Mouse (Mus musculus) CD4-positive helper T cell, adult 2 months (primary cell): ENCODE results near the gene Gsta1.
"Not testable (repeated sequence)": the region's sequence is repeated elsewhere in the genome, so short reads cannot be mapped to it uniquely, and the experiment has no call there.

Experiments used
- DNase-seq: peaks from one replicate; pipeline ENCODE4 v3.0.0-alpha.2; 2012; ENCODE audit warnings: low read depth, missing footprints, low spot score

Gene Gsta1

DNA sequence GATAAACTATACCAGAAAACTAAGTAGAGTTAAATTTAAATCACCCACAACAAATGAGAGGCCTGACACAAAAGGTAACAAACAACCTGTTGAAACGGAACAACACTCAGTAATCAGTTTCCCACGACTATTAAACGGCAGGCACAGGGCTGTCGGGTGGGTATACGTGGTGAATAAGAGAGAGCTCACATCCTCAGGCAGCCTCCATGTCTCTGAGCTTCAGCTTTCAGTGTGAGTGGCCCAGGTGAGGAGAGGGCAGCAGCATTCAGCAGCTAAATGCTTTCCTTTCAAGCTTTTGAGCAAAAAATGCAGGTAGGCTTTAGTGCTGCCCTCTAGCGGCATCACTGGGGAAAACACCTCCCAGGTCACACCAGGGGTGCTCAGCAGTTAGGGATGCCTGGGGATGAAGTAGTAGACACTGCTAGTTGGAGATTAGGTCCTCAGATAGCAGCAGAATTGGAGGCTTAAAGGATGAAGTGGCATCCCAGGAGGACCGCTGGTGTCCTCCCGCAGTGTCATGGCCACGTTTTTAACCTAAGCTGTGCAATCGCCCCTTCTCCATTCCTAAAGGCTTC is 2.8 kb downstream of the Gsta1 start:
- not testable (repeated sequence) for DNase-seq

DNA sequence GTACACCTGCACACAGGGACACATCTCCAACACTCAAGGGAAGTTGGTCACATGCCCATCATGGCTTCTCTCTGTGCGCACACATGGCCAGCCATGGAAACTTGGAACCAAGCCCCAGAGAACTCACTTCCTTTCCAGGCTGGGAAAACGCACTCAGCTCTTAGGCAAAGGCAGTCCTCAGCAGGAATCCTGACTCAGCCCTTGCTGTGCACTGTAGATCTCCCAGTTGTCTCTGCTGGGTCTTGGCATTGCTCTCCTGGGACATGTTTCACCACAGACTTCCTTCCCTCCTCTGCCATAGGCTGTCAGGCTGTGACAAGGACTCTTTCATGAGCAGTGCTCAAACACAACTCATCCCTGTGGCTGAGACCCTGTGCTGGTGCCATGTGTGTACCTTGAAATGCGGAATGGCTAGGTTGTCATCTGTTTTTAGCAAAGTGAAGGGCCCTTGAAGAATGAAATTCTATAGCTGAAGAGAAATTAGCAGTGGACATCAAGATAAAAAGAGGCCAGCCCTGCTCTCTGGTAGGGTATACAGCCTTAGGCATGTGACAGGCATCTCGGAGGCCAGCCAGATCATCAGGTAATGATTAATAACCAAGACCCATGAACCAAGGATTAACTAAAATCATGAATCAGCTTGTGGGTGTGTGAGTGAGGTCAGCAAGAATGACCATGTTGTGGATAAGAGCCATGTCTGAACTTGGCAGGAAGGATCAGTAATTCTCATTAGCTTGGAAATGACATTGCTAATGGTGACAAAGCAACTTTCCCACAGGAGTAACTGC is 25.4 kb downstream of the Gsta1 start:
- not testable (repeated sequence) for DNase-seq

DNA sequence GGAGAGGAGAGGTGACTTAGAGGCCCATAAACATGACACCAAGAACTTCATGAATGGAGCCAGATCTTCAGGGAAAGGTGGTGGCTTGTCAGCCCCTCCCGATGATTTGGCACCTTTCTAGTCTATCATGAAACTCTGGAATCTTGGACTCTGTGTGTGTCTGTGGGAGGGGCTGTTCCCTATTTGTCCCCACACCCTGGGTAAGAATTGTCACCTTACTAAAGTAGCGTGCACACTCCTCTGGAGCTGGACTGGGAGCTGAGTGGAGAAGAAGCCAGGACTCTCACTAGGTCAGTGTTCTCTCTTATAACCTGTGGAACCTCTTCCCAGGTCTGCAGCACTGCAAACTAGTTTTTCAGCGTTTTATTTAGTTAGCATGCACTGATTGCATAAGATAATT is 26.5 kb downstream of the Gsta1 start, which contains the start of gene Gm3776:
Gene Gm3776 (plus strand): TSS at position 216 of the 400 bp plus-strand sequence.
- not testable (repeated sequence) for DNase-seq

DNA sequence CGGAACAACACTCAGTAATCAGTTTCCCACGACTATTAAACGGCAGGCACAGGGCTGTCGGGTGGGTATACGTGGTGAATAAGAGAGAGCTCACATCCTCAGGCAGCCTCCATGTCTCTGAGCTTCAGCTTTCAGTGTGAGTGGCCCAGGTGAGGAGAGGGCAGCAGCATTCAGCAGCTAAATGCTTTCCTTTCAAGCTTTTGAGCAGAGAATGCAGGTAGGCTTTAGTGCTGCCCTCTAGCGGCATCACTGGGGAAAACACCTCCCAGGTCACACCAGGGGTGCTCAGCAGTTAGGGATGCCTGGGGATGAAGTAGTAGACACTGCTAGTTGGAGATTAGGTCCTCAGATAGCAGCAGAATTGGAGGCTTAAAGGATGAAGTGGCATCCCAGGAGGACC is 29.2 kb downstream of the Gsta1 start:
- not testable (repeated sequence) for DNase-seq

DNA sequence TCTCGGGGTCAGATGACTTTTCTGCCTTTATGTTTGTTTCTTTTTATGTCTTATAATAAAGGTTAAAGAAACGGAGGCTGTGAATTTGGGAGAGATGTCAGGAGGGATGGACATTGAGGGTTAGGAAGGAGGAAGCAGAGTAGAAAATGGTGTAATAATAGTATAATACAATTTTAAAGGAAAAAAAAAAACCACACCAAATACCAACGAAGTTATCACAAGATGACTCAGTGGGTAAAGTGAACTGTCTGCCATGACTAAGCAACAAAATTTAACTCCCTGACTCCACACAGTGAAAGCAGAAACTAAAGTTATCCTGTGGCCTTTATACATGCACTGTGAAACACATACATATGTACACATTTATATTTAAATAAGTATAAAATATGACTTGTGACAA is 40.5 kb downstream of the Gsta1 start:
- DNase-seq: not testable (repeated sequence)

DNA sequence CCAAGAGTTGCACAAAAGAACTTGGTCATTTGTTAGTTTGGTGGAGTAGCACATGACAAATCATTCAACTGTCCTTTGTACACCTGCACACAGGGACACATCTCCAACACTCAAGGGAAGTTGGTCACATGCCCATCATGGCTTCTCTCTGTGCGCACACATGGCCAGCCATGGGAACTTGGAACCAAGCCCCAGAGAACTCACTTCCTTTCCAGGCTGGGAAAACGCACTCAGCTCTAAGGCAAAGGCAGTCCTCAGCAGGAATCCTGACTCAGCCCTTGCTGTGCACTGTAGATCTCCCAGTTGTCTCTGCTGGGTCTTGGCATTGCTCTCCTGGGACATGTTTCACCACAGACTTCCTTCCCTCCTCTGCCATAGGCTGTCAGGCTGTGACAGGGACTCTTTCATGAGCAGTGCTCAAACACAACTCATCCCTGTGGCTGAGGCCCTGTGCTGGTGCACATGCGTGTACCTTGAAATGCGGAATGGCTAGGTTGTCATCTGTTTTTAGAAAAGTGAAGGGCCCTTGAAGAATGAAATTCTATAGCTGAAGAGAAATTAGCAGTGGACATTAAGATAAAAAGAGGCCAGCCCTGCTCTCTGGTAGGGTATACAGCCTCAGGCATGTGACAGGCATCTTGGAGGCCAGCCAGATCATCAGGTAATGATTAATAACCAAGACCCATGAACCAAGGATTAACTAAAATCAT is 51.7 kb downstream of the Gsta1 start:
- not testable (repeated sequence) for DNase-seq

DNA sequence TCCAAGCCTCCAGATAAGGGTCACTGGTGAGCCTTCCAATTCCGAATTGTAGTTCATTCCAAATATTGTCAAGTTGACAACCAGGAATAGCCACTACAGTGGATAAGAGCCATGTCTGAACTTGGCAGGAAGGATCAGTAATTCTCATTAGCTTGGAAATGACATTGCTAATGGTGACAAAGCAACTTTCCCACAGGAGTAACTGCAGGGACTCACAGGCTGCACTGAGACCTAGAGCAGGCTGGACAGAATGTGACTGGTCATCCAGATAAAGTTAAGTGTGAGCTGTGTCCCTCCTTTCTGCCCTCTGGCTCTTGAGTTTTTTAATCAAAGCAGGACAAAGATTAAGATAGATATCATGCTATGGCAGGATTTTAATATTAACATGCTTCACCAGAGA is 58.6 kb downstream of the Gsta1 start:
- not testable (repeated sequence) for DNase-seq

DNA sequence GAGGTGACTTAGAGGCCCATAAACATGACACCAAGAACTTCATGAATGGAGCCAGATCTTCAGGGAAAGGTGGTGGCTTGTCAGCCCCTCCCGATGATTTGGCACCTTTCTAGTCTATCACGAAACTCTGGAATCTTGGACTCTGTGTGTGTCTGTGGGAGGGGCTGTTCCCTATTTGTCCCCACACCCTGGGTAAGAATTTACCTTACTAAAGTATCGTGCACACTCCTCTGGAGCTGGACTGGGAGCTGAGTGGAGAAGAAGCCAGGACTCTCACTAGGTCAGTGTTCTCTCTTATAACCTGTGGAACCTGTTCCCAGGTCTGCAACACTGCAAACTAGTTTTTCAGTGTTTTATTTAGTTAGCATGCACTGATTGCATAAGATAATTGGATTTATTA is 59.3 kb downstream of the Gsta1 start, which contains the start of gene Gm10639:
Gene Gm10639 (plus strand): TSS at position 201 of the 400 bp plus-strand sequence.
- not testable (repeated sequence) for DNase-seq
